Mouse (Mus musculus): Measurements from ENCODE around the gene Slc38a9. TPM values are rescaled to one million over a fixed set of nuclear protein-coding genes. Genes with fewer than 3 reads are reported as not detected.

Slc38a9 gene
- polyA plus RNA-seq, 1 experiment, result 11.5 TPM

DNA sequence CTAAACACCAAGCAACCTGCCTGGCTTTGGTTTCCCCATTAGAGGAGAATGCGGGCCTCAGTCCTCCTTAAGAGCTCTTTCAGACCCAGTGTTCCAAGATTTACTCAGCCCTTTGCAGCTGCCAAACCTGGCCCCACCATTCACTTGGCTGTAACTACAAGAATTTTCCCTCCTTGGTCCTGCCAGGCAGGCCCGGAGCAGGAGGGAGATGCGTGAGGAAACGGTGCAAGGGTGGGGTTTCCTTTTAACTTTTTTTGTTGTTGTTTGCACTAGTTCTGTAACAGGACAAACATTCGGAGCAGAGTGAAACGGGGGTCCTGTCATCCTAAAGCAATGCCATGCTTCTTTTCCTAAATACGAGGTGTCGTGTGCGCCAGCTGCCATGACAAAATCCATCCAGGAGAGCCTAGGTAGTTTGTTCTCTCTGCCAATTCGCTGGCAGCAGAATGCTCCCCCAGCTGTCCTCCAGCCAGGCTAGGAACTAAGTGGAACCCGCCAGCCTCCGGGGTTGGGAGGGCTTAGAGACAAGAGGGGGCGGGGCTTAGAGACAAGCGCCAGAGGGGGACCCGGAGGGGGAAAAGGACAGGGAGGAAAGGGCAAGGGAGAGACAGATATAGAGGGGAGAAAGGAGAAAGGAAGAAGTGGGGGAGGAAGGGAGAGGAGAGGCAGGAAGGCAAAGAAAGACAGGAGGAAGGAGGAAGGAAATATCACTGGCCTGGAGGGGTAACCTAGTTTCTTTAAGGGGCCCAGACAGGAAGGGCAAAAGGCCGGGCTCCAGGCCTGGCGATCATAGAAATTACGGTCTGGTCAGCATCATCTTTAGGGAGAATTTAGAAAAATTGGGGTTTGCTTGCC, 91.1 kb downstream of the Slc38a9 start:
- no peak for TF ChIP-seq CTCF (IDR thresholded peaks at IDR 0.05; ENCODE audit: borderline replicate concordance, insufficient read depth, low read length)
- no peak for TF ChIP-seq POLR2A (IDR thresholded peaks at IDR 0.05; ENCODE audit: low read depth, low read length)
- no peak overlapping the region for H3K4me3 ChIP-seq (ENCODE audit: insufficient read depth, low read length)
- H3K27ac ChIP-seq (ENCODE audit: insufficient read depth, low read length), result no peak overlapping the region
- peaks cover 6% of the 10 kb centered on the region; the same call in 1 of the 2 replicates for H3K4me1 ChIP-seq (ENCODE audit: control insufficient read depth, insufficient read depth, low read length)

DNA sequence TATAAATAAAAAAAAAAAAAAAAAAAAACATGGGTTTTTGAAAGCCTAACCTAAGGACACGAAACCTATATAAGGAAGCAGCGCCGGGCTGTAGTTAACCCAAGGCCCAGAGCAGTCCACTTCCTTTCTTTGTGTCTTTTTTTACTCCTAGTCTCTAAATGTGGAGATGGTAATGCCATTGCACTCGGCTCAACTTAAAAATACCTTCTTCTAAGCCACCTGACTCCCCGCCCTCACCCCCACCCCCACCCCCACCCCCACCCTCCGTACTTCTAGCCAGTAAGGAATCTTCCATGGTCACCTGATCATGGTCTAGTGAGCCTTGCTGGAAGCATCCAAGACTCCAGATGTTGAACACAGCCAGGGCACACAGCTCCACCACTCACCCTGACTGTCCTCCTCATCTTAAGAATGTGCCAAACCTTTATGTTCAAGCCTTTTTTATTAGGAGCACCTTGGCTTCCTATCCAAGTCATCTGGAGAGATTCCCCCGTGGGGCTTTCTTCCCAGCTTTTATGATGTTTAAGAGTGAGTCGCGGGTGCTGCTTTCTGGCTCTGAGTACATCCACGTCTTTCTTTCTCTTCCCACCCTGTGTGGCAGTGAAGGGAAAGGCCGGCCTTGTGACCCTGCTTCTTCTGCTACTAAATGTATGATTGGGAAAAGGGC, 91.9 kb downstream of the Slc38a9 start:
- TF ChIP-seq POLR2A (IDR thresholded peaks at IDR 0.05; ENCODE audit: low read depth, low read length), result no peak
- H3K4me3 ChIP-seq (ENCODE audit: insufficient read depth, low read length), result no peak overlapping the region
- H3K4me1 ChIP-seq (ENCODE audit: control insufficient read depth, insufficient read depth, low read length), result peaks cover 6% of the 10 kb centered on the region; the same call in 1 of the 2 replicates
- no peak overlapping the region for H3K27ac ChIP-seq (ENCODE audit: insufficient read depth, low read length)

DNA sequence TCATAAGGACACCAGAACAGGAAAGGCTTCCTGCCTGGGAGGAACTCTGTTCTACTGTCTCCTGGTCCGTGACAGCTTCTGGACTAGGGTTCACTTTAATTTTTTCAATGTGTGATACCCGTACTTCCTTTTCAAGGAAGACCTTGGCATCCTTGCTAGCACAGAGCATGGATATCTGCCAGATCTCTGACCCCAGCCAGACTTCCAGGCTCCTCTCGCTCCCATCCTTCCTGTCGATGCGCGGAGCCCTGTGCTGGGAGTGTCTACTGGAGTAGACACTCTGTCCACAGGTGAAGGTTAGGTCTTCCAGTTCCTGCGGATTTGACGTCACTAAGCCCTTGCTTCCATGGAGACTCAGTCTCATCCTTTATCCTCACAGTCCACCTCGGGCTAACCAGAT, 93.0 kb downstream of the Slc38a9 start:
- H3K4me3 ChIP-seq (ENCODE audit: insufficient read depth, low read length), result no peak overlapping the region
- H3K27ac ChIP-seq (ENCODE audit: insufficient read depth, low read length), result no peak overlapping the region
- peaks cover 6% of the 10 kb centered on the region; the same call in 1 of the 2 replicates for H3K4me1 ChIP-seq (ENCODE audit: control insufficient read depth, insufficient read depth, low read length)
- TF ChIP-seq POLR2A (IDR thresholded peaks at IDR 0.05; ENCODE audit: low read depth, low read length), result no peak
- no peak for TF ChIP-seq CTCF (IDR thresholded peaks at IDR 0.05; ENCODE audit: borderline replicate concordance, insufficient read depth, low read length)

DNA sequence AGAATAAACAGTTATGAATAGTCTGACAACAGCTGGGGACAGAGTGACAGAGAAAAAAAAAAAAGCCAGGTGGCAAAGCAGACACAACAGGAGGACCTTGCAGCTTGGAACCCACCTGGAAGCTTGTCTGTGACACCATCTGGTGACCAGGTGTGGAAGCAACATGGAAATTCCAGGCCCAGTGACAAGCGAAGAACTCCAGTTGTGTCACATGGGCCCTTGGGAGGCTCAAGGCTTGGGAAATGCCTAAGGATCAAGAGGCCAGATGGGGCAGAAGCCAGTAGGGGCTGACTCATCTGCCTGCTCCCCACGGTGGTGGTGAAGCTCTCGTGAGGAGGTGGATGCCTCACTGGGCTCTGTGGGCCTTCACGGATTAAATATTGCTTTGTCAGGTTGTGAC, 94.3 kb downstream of the Slc38a9 start:
- peak overlapping the region; percentile 51 for H3K27ac ChIP-seq (ENCODE audit: insufficient read depth, low read length)
- H3K4me3 ChIP-seq (ENCODE audit: insufficient read depth, low read length), result no peak overlapping the region
- TF ChIP-seq POLR2A (IDR thresholded peaks at IDR 0.05; ENCODE audit: low read depth, low read length), result no peak
- TF ChIP-seq CTCF (IDR thresholded peaks at IDR 0.05; ENCODE audit: borderline replicate concordance, insufficient read depth, low read length), result no peak
- H3K4me1 ChIP-seq (ENCODE audit: control insufficient read depth, insufficient read depth, low read length), result peaks cover 6% of the 10 kb centered on the region

DNA sequence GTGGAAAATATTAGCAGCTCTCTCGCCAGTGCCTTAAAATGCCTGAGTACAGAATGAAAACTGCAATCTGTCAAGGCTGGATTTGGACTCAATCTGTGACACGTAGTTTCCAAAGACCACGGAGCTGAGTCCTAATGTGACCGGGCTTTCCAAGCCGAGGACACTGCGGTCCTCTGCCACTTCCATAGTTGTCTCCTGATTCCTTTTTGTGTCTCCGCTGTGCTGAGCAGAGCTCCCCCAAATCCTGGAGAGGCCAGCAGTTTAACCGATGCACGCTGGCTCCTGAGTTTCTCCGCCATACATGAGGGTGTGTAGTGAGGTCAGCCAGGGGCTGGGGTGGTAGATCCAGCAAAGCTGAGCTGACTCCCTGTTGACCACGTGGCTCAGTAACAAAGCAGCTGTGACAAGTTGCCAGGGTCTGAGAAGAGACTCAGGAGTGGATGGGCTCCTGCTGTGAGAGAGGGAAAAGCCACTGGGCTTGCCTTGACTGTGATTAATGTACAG, 95.0 kb downstream of the Slc38a9 start:
- H3K27ac ChIP-seq (ENCODE audit: insufficient read depth, low read length), result peak overlapping the region; percentile 51
- peaks cover 6% of the 10 kb centered on the region for H3K4me1 ChIP-seq (ENCODE audit: control insufficient read depth, insufficient read depth, low read length)
- TF ChIP-seq POLR2A (IDR thresholded peaks at IDR 0.05; ENCODE audit: low read depth, low read length), result no peak
- TF ChIP-seq CTCF (IDR thresholded peaks at IDR 0.05; ENCODE audit: borderline replicate concordance, insufficient read depth, low read length), result no peak
- H3K4me3 ChIP-seq (ENCODE audit: insufficient read depth, low read length), result no peak overlapping the region

DNA sequence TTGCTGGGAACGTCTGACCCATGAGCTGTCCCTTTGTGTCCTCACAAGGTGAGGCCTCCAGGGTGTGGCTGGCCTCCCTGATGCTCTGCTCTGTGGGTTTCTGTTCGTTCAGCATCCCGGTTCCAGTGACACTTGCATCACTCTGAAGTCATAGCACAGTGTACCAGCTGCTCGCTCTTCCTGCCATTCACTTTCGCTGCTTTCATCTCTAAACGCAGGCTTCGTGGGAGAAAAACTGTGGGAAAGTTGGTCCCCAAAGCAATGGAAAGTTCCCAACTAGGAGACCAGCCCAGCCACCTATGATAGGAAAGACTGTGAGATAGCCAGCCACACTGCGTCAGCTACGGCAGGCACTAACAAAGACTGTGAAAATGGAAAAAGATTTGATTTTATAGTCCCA, 96.8 kb downstream of the Slc38a9 start:
- Histone ChIP-seq H3K4me1 (ENCODE audit: control insufficient read depth, insufficient read depth, low read length) (peaks cover 9% of the 10 kb centered on the region), H3K27ac (ENCODE audit: insufficient read depth, low read length) (no peak overlapping the region; the same call in 1 of the 2 replicates), H3K4me3 (ENCODE audit: insufficient read depth, low read length) (no peak overlapping the region)
- TF ChIP-seq CTCF (IDR thresholded peaks at IDR 0.05; ENCODE audit: borderline replicate concordance, insufficient read depth, low read length) (no peak), POLR2A (IDR thresholded peaks at IDR 0.05; ENCODE audit: low read depth, low read length) (no peak)

DNA sequence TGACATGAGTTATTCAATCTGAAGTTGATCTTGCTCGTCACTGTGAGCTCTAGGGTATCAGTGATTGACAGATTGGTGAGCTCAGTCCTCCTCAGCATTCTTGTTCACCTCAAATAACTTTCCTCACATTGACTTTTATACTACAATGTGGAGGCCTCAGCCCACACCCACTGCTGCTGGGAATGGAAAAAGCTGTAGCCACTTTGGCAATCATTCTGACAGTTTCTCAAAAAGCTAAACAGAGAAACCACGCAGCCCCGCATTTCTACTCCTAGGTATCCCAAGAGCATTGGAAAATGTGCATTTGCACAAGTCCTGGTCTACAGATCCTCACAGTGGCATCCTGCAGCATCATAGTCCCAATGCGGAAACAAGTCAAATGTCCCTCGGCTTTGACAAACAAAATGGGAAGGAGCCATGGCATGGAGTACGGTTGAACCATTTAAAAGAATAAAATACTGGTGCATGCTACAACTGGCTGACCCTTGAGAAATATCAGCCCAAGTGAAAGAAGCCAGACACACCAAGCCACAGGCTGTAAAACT, 98.1 kb downstream of the Slc38a9 start:
- no peak for TF ChIP-seq POLR2A (IDR thresholded peaks at IDR 0.05; ENCODE audit: low read depth, low read length)
- no peak for TF ChIP-seq CTCF (IDR thresholded peaks at IDR 0.05; ENCODE audit: borderline replicate concordance, insufficient read depth, low read length)
- Histone ChIP-seq H3K4me3 (ENCODE audit: insufficient read depth, low read length) (no peak overlapping the region), H3K27ac (ENCODE audit: insufficient read depth, low read length) (peak overlapping the region; percentile 67; the same call in 1 of the 2 replicates), H3K4me1 (ENCODE audit: control insufficient read depth, insufficient read depth, low read length) (peaks cover 7% of the 10 kb centered on the region)

DNA sequence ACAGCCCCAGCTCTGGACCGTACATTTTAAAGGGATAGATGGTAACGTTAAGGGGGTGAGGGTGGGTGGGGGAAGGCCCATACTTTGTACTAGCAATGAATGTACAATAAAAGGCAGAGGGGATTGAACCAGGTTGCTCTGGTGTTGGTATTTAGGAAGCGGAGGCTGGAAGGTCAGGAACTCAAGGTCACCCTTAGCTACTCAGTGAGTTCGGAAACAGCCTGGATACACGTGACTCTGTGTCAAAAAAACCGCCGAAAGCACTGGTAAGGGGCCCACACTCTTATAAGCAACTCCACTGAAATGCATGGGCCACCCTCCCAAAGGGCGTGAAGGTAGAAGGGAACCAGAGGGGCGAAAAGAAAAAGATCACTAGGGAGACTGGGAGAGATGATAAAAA, 98.8 kb downstream of the Slc38a9 start:
- no peak overlapping the region for H3K4me3 ChIP-seq (ENCODE audit: insufficient read depth, low read length)
- H3K27ac ChIP-seq (ENCODE audit: insufficient read depth, low read length), result no peak overlapping the region
- peaks cover 8% of the 10 kb centered on the region for H3K4me1 ChIP-seq (ENCODE audit: control insufficient read depth, insufficient read depth, low read length)
- TF ChIP-seq POLR2A (IDR thresholded peaks at IDR 0.05; ENCODE audit: low read depth, low read length) (no peak), CTCF (IDR thresholded peaks at IDR 0.05; ENCODE audit: borderline replicate concordance, insufficient read depth, low read length) (no peak)

DNA sequence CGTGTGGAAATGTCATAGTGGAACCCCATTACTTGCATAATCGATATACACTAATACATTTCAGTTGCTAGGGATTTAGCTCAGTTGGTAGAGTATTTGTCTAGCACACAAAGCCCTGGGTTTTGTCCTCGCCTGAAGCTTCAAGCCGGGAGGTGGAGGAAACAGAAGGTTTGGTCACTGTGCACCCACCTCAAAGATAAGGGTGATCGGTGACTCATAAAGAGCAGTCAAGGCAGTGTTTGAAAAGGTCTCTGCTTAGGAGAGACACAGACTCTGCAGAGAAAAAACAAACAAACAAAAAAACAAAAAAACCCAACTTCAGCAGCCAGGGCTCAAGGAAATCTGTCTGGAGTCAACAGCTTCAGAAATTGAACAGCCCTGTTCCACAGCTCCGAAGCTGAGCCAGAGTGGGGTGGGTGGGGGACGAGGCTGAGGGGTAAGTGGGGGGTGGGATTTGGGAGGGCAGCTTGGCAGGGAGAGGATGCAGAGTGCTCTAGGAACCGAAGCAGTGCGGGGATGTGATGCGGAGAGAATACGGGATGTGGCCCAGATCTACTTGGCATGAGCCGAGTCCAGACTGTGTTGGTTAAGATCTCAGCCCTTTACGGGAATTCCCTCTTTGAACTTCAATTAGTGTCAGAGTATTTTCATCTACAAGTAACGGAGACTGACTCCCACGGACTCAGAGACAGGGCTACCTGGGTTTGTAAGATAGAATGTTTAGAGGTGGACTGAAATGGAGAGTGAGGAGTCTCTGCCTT, 99.4 kb downstream of the Slc38a9 start:
- no peak for TF ChIP-seq POLR2A (IDR thresholded peaks at IDR 0.05; ENCODE audit: low read depth, low read length)
- TF ChIP-seq CTCF (IDR thresholded peaks at IDR 0.05; ENCODE audit: borderline replicate concordance, insufficient read depth, low read length), result no peak
- Histone ChIP-seq H3K4me3 (ENCODE audit: insufficient read depth, low read length) (no peak overlapping the region), H3K27ac (ENCODE audit: insufficient read depth, low read length) (no peak overlapping the region), H3K4me1 (ENCODE audit: control insufficient read depth, insufficient read depth, low read length) (peaks cover 8% of the 10 kb centered on the region)
